Mouse (Mus musculus): ENCODE data around the gene Ubald1.

DNA sequence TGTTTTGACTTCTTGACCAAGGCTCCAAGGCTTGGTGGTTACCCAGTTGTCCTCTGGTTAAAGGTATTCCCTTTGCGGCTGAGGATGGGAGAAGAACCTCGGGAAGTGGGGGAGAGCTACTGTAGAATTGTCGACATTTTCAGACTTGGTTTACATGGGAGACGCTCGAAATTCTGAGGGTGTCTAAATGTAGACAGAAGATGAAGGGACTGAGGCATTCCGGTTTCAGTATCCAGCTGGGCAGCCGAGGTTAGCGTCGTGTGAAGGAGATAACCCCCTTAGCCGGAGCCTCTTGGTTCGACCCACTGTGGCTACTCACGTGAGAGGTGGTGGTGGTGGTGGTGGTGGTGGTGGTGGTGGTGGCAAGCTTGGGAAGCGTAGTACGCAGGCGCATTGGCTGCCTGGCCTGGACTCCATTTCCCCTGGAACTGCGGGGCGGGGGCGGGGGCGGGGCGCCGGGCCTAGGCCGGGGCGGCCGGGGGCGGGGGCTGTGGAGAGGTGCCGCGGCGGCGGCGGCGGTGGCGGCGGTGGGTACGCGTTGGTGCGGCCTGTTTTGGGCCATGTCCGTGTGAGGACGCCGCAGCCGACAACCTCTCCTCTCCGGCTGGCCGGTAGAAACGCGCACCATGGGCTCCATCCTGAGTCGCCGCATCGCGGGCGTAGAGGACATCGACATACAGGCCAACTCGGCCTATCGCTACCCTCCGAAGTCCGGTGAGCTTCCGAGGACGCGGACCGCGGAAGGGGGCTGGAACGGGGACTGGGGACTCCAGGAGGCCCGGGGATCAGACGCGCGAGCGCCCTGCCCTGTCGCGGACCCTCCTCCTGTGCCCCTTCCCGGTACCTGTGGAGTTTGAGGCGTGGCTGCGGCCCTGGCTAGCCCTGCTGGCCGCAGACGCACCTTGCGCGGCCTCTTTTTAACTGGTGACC lies 5.9 kb upstream of the Ubald1 start, which contains the start of gene Mgrn1:
- TF ChIP-seq POLR2A (IDR thresholded peaks at IDR 0.05; ENCODE audit: insufficient read depth, low read length): no peak
- TF ChIP-seq CTCF (IDR thresholded peaks at IDR 0.05; ENCODE audit: low read depth, low read length): no peak
- TF ChIP-seq EP300 (IDR thresholded peaks at IDR 0.05; ENCODE audit: insufficient read depth, low read depth, low read length): 0 out of 2 replicates have a peak, but pooled peaks have one; percentile 6

Data from ES-Bruce4 (cell line).